Mouse (Mus musculus): ENCODE data around the gene H2-Q1. TPM values are rescaled to one million over a fixed set of nuclear protein-coding genes. Genes with fewer than 3 reads are reported as not detected.
"Not testable (repeated sequence)": the region's sequence is repeated elsewhere in the genome, so short reads cannot be mapped to it uniquely, and the experiment has no call there.

The H2-Q1 gene
- polyA plus RNA-seq, 1 experiment from 2014 or later, result 0.09 TPM

GRCm38 (mm10) chr17:35303271-35303670, 16.9 kb upstream of the H2-Q1 start:
- ATAC-seq (ENCODE audit: low FRiP score), result no peak
- 79% methylated on average over 2 of the region's 2 CpGs for WGBS
- Histone ChIP-seq H3K9ac (replicated peaks) (no peak overlapping the region), H3K4me2 (no peak overlapping the region), H3K27ac (replicated peaks) (no peak overlapping the region), H3K9me3 (replicated peaks) (no peaks in the 10 kb centered on the region), H3K4me3 (replicated peaks) (no peak overlapping the region), H3K4me1 (no peaks in the 10 kb centered on the region), H3K27me3 (replicated peaks) (peaks cover 3% of the 10 kb centered on the region; the same call in 1 of the 2 replicates), H3K36me3 (no peaks in the 10 kb centered on the region)

DNA sequence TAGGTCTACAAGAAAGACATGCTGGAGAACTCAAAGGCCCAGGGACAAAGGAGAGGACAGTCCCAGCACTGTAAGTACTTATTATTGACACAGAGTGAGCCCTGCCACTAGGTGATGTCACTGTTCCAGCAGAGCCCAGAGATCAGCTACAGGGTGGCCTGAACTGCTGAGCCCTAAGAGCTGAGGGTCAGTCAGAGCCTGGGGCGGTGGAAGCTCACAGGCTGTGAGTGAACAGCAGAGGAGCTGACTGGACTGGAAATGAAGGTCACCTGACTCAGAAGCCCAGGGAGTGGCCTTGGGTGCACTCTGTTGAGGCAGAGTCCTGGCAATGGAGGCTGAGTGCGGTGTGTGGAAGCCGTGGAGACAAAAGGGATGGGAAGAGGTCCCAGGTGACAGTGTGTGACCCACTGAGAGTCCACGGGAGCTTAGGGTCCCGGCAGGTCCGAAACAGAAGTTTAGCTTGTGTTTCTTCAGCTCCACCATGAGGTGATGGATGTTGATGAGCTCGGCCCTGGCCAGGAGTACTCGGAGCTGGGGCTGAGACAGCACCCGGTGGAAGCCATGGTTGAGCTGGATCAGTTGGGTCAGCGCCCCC, 16.4 kb upstream of the H2-Q1 start:
- Histone ChIP-seq H3K4me3 (replicated peaks) (no peak overlapping the region), H3K9ac (replicated peaks) (no peak overlapping the region), H3K36me3 (no peaks in the 10 kb centered on the region), H3K4me1 (no peaks in the 10 kb centered on the region), H3K27ac (replicated peaks) (no peak overlapping the region), H3K4me2 (no peak overlapping the region), H3K9me3 (replicated peaks) (no peaks in the 10 kb centered on the region), H3K27me3 (replicated peaks) (peaks cover 3% of the 10 kb centered on the region; the same call in 1 of the 2 replicates)
- no peak for ATAC-seq (ENCODE audit: low FRiP score)
- 88% methylated on average over 10 of the region's 10 CpGs for WGBS

DNA sequence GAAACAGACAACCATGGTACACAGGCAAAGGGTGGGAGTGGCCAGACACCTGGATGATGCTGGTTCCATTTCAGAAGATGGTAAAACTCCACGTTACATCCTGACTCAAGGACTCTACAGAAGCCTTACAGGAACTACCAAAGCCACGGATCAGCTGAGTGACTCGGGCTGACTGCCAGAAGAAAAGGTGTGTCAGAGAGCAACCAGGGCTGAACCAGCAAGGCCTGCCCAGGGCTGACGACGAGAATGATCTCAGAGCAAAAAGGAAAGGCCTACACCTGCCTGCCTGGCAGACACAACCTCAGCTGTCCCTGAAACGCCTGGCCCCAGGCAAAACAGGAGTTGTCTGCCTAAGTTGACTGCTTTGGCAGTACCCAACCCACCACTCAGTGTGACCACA, 15.7 kb upstream of the H2-Q1 start:
- Histone ChIP-seq H3K4me3 (replicated peaks) (no peak overlapping the region), H3K9ac (replicated peaks) (no peak overlapping the region), H3K9me3 (replicated peaks) (no peaks in the 10 kb centered on the region), H3K4me2 (no peak overlapping the region), H3K27me3 (replicated peaks) (peaks cover 3% of the 10 kb centered on the region; the same call in 1 of the 2 replicates), H3K36me3 (no peaks in the 10 kb centered on the region), H3K27ac (replicated peaks) (no peak overlapping the region), H3K4me1 (no peaks in the 10 kb centered on the region)
- WGBS, result 85% methylated on average over 6 of the region's 6 CpGs
- no peak for ATAC-seq (ENCODE audit: low FRiP score)

DNA sequence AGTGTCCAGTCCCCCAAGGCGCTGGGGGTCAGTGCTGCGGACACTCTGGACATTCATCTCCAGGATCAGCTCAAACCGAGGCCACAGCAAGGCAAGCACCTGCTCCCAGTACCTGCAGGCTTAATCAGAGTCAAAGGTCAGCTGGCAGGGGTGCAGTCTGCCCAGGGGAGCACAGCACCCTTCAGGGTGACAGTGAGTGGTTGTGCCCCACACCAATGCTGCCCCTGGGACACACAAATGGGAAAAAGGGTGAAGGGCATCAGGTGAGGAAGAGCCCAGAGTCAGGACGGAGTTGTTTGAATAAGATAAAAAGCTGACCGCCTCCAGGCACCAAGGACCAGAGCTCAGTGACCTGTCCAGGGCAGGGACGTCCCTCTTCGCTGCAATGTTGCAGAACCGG, 15.3 kb upstream of the H2-Q1 start:
- WGBS, result 85% methylated on average over 8 of the region's 8 CpGs
- not testable (repeated sequence) for H3K9ac ChIP-seq (replicated peaks); H3K9me3 ChIP-seq (replicated peaks); ATAC-seq (ENCODE audit: low FRiP score); H3K27ac ChIP-seq (replicated peaks); H3K4me2 ChIP-seq; H3K36me3 ChIP-seq; H3K4me3 ChIP-seq (replicated peaks); H3K4me1 ChIP-seq; H3K27me3 ChIP-seq (replicated peaks)

DNA sequence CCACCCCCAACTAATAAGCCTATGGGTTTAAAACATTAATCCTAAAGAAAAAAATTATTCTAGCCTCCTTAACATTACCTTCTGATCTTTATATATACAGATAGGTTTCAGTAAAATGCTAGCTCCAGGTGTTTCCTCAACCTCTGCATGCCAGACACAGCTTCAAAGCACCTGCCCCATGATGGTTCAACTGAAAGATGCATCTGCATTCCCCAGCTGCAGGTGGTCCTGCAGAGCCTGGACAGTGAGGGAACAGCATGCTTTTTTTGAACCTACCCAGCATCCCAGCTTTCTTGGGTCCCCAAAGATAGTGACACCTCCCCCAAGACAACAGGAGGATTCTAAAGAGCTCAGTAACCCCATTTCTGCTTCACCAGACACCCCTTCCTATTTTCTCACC, 1.5 kb upstream of the H2-Q1 start:
- H3K9ac ChIP-seq (replicated peaks), result no peak overlapping the region
- H3K27me3 ChIP-seq (replicated peaks), result peaks cover 50% of the 10 kb centered on the region
- H3K4me2 ChIP-seq, result no peak overlapping the region
- H3K4me3 ChIP-seq (replicated peaks), result no peak overlapping the region
- H3K36me3 ChIP-seq, result no peaks in the 10 kb centered on the region
- no peak for ATAC-seq (ENCODE audit: low FRiP score)
- peaks cover 9% of the 10 kb centered on the region for H3K4me1 ChIP-seq
- no peak overlapping the region for H3K27ac ChIP-seq (replicated peaks)
- no peaks in the 10 kb centered on the region for H3K9me3 ChIP-seq (replicated peaks)

DNA sequence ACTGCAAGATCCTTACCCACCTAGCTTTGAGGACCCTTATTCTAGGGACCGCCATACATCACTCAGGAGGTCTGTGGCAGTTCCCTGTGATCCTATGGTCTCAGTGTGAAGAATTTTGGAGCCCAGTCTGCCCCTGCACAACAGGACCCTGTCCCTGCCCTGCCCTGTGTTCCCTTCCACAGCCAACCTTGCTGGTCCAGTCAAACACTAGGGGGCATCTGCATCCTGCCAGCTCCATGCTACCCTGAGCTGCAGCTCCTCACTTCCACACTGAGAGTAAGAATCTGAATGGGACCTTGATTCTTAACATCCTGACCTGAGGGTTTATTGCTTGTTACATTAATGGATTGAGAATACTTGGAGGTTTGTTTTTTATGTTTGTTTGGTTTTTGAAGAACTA, 4.9 kb downstream of the H2-Q1 start:
- WGBS, result 65% methylated on average over 1 of the region's 1 CpGs

GRCm38 (mm10) chr17:35326000-35326399, 5.8 kb downstream of the H2-Q1 start:
- not testable (repeated sequence) for H3K4me3 ChIP-seq (replicated peaks); H3K9ac ChIP-seq (replicated peaks); H3K4me1 ChIP-seq; H3K4me2 ChIP-seq; H3K9me3 ChIP-seq (replicated peaks); H3K36me3 ChIP-seq; ATAC-seq (ENCODE audit: low FRiP score); H3K27ac ChIP-seq (replicated peaks)
- H3K27me3 ChIP-seq (replicated peaks), result peaks cover 17% of the 10 kb centered on the region

More for the DNA sequence above, 4.9 kb downstream of the H2-Q1 start:
- not testable (repeated sequence) for H3K4me1 ChIP-seq; H3K9ac ChIP-seq (replicated peaks); H3K27ac ChIP-seq (replicated peaks); H3K9me3 ChIP-seq (replicated peaks); H3K4me2 ChIP-seq; H3K4me3 ChIP-seq (replicated peaks); H3K36me3 ChIP-seq; ATAC-seq (ENCODE audit: low FRiP score)
- H3K27me3 ChIP-seq (replicated peaks), result peaks cover 26% of the 10 kb centered on the region

- not testable (repeated sequence) for H3K36me3 ChIP-seq; H3K9ac ChIP-seq (replicated peaks); H3K27me3 ChIP-seq (replicated peaks); H3K4me3 ChIP-seq (replicated peaks); H3K4me1 ChIP-seq; H3K4me2 ChIP-seq; ATAC-seq (ENCODE audit: low FRiP score); H3K27ac ChIP-seq (replicated peaks); H3K9me3 ChIP-seq (replicated peaks)
- WGBS, result 61% methylated on average over 3 of the region's 3 CpGs
Observed at GRCm38 (mm10) chr17:35329714-35330113, 9.5 kb downstream of the H2-Q1 start.

DNA sequence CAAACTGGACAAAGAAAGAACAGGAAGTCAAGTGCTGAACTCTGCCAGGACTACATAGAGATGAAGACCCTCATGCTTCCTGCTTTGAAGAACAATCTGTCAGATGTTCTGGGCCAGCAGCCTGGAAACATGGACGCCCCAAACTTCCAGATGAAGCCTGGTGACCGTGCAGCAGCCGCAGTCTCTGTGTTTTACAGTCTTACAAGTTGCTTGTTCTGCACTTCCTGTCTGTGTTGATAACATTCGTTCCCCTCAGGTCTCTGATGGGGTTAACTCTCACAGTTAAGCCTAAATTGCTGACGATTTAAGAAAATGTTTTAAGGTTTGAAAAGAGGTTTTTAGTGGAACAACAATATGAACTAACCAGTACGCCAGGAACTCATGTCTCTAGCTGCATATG, 11.3 kb downstream of the H2-Q1 start:
- not testable (repeated sequence) for H3K4me2 ChIP-seq; H3K4me1 ChIP-seq; H3K27ac ChIP-seq (replicated peaks); H3K36me3 ChIP-seq; ATAC-seq (ENCODE audit: low FRiP score); H3K9ac ChIP-seq (replicated peaks); H3K27me3 ChIP-seq (replicated peaks); H3K9me3 ChIP-seq (replicated peaks); H3K4me3 ChIP-seq (replicated peaks)
- 71% methylated on average over 6 of the region's 6 CpGs for WGBS

DNA sequence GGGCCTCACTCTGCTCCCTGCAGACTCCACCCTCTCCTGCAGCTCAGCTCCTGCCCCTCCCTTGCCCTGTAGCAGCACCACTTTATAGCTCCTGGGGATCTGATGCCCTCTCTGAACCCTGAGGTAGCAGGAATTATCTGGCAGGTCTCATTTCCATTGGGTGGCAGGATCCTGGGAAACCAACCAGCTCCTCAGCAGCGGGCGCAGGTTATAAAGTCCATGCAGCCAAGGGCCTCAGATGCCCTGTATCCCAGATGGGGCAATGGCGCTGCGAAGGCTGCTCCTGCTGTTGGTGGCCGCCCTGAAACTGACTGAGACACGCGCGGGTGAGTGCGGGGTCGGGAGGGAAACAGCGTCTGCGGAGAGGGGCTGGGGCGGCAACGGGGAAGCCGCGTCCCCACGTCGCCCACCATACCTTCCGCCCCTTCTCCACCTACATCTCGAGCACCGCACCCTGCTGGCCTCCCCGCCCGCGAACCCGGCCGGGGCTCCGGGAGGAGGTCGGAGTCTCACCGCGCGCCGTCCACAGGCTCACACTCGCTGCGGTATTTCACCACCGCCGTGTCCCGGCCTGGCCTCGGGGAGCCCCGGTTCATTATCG, 22.0 kb downstream of the H2-Q1 start, which contains the start of gene H2-Q2:
TSS of gene H2-Q2 (plus strand) at position 172 of the 601 bp plus-strand sequence.
- WGBS, result under 1% methylated on average over 38 of the region's 40 CpGs
- no peaks in the 10 kb centered on the region for H3K36me3 ChIP-seq
- H3K27ac ChIP-seq (replicated peaks), result no peak within 1 kb of the TSS
- H3K4me1 ChIP-seq, result peaks cover 12% of the 10 kb centered on the region
- ATAC-seq (ENCODE audit: low FRiP score), result 0 out of 2 replicates have a peak, but pooled peaks have one; percentile 31
- H3K9ac ChIP-seq (replicated peaks), result peak within 1 kb of the TSS; percentile 30; the same call in 1 of the 2 replicates
- no peaks in the 10 kb centered on the region for H3K9me3 ChIP-seq (replicated peaks)
- H3K4me2 ChIP-seq, result peak within 1 kb of the TSS; percentile 86
- H3K27me3 ChIP-seq (replicated peaks), result peaks cover 43% of the 10 kb centered on the region
- peak within 1 kb of the TSS; percentile 46 for H3K4me3 ChIP-seq (replicated peaks)

- peaks cover 12% of the 10 kb centered on the region for H3K4me1 ChIP-seq
- no peak overlapping the region for H3K27ac ChIP-seq (replicated peaks)
- H3K9me3 ChIP-seq (replicated peaks), result no peaks in the 10 kb centered on the region
- H3K27me3 ChIP-seq (replicated peaks), result peaks cover 43% of the 10 kb centered on the region
- peak overlapping the region; percentile 30; the same call in 1 of the 2 replicates for H3K9ac ChIP-seq (replicated peaks)
- ATAC-seq (ENCODE audit: low FRiP score), result no peak
- peak overlapping the region; percentile 86 for H3K4me2 ChIP-seq
- no peaks in the 10 kb centered on the region for H3K36me3 ChIP-seq
- WGBS, result 6% methylated on average over 46 of the region's 46 CpGs
- H3K4me3 ChIP-seq (replicated peaks), result peak overlapping the region; percentile 46
Observed at GRCm38 (mm10) chr17:35342711-35343476, 22.7 kb downstream of the H2-Q1 start.

- not testable (repeated sequence) for H3K4me1 ChIP-seq; ATAC-seq (ENCODE audit: low FRiP score); H3K9me3 ChIP-seq (replicated peaks); H3K36me3 ChIP-seq; H3K9ac ChIP-seq (replicated peaks); H3K4me3 ChIP-seq (replicated peaks); H3K27ac ChIP-seq (replicated peaks); H3K4me2 ChIP-seq
- H3K27me3 ChIP-seq (replicated peaks), result peaks cover 22% of the 10 kb centered on the region
Observed at GRCm38 (mm10) chr17:35347659-35348058, 27.5 kb downstream of the H2-Q1 start.
